In the genomic region with DNA sequence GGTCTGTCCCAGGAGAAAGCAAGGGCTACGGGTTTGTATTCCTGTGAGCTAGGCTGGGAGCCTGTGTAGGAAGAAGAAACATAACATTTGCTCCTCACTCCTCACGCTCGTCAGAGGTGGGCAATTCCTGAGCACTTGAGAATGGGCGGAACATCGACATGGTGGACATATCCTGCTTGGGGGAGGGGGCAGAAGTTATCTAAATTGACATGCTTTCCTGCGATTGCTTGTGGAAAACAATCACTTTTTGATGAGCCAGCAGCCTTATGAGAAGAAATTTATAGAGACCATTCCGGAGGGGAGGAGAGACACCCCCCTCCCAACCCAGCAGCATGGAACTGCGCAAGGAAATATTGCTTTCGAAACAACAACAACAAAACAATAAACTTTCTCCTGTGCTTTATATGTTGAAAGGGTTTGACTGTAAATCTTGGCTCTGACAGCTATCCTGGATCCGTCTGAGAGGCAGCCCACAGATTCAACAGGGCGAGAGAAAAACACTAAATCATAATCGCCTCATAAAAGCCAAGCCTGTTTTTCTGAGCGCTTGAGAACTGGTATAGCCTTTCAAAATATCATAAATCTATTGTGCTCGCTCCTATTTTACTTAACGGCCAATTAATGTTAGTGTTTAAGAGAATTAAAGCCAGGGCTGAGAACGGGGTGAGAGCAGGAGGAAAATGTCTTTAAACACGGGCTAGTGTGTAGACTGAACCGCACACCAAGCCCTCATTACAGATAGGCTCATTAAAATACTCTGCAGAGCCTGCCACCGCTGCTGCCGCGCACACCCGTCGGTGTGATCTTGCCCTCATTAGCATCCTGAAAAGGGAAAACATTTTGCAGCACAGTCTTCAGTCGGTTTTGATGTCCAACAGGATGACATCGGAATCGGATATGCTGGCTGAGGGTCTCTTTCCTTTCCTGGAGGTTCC, we compare ENCODE assay signal across 8 mouse cellular contexts.
DNase-seq lines count a peak whose midpoint lies in the region; ATAC-seq lines count a peak whose summit lies in the region.
"Had no signal": no experiment of that assay in that cellular context is flagged by ENCODE, and none has a peak within 500 bp of the region (broad histone marks: within the 10 kb centered on the region; RNA-seq: fewer than 3 reads in every experiment).

No protein-coding gene starts in this region.

- H3K27ac ChIP-seq in midbrain, embryonic 15.5 days: 0 out of 2 replicates have a peak overlapping the region, but pooled peaks have one; percentile 13
- no peak overlapping the region for H3K27ac ChIP-seq in midbrain, embryonic 10.5 days (replicated peaks)
- H3K27ac ChIP-seq in heart, embryonic 14.5 days (replicated peaks in 1 of 2; ENCODE audit: control insufficient read depth in 1 of 2, insufficient read depth in 1 of 2, low read depth in 2 of 2, low read length in 2 of 2): peak overlapping the region in 1 of 2 experiments; percentile 12; a peak in 1 of 4 replicates
- H3K27ac ChIP-seq: embryonic facial prominence, embryonic 12.5 days had no signal

- DNase-seq in midbrain, embryonic 10.5 days (ENCODE audit: low spot score): no peak
- peak; percentile 55 for DNase-seq in kidney, postnatal 10 days
- DNase-seq in ovary, postnatal 14 days (ENCODE audit: low spot score): no peak
- DNase-seq in layer of hippocampus, postnatal 25 days (ENCODE audit: extremely low spot score in 1 of 2, low spot score in 1 of 2): no peak
- no peak for DNase-seq in right cerebral cortex, postnatal 10 days (ENCODE audit: low spot score in 2 of 2)

- H3K9me3 ChIP-seq in midbrain, embryonic 15.5 days: no peaks in the 10 kb centered on the region
- H3K9me3 ChIP-seq in midbrain, embryonic 10.5 days (replicated peaks): no peaks in the 10 kb centered on the region
- H3K9me3 ChIP-seq in heart, embryonic 14.5 days (ENCODE audit: control insufficient read depth, low read length): no peaks in the 10 kb centered on the region
- H3K9me3 ChIP-seq: embryonic facial prominence, embryonic 12.5 days had no signal

- H3K9ac ChIP-seq in midbrain, embryonic 15.5 days: no peak overlapping the region
- no peak overlapping the region for H3K9ac ChIP-seq in heart, embryonic 14.5 days (ENCODE audit: low read length)
- H3K9ac ChIP-seq: embryonic facial prominence, embryonic 12.5 days had no signal

- 51% methylated on average over 26 of the region's 26 CpGs for WGBS in midbrain, embryonic 15.5 days
- 85% methylated on average over 26 of the region's 26 CpGs for WGBS in midbrain, embryonic 10.5 days
- WGBS in heart, embryonic 14.5 days: 64% methylated on average over 26 of the region's 26 CpGs

- 0 out of 2 replicates have a peak, but pooled peaks have one; percentile 54 for ATAC-seq in midbrain, embryonic 15.5 days (replicated peaks)
- no peak for ATAC-seq in heart, embryonic 14.5 days (ENCODE audit: insufficient number of reproducible peaks, insufficient read depth, low FRiP score, low read depth)

- no peak overlapping the region for H3K4me3 ChIP-seq in midbrain, embryonic 15.5 days
- H3K4me3 ChIP-seq in midbrain, embryonic 10.5 days: no peak overlapping the region
- no peak overlapping the region for H3K4me3 ChIP-seq in heart, embryonic 14.5 days (ENCODE audit: control insufficient read depth in 1 of 2, insufficient read depth in 1 of 2, low read depth in 1 of 2, low read length in 2 of 2)
- H3K4me3 ChIP-seq: embryonic facial prominence, embryonic 12.5 days had no signal

- peaks cover 16% of the 10 kb centered on the region for H3K27me3 ChIP-seq in midbrain, embryonic 15.5 days (replicated peaks)
- peaks cover 94% of the 10 kb centered on the region for H3K27me3 ChIP-seq in midbrain, embryonic 10.5 days (ENCODE audit: low read depth, poor library complexity, severe bottlenecking)
- no peaks in the 10 kb centered on the region for H3K27me3 ChIP-seq in heart, embryonic 14.5 days (ENCODE audit: control insufficient read depth, insufficient read depth, low read length)
- H3K27me3 ChIP-seq: embryonic facial prominence, embryonic 12.5 days had no signal

- no peaks in the 10 kb centered on the region for H3K36me3 ChIP-seq in midbrain, embryonic 15.5 days (replicated peaks)
- no peaks in the 10 kb centered on the region for H3K36me3 ChIP-seq in midbrain, embryonic 10.5 days
- no peaks in the 10 kb centered on the region for H3K36me3 ChIP-seq in heart, embryonic 14.5 days (ENCODE audit: control insufficient read depth, insufficient read depth, low read length)
- H3K36me3 ChIP-seq: embryonic facial prominence, embryonic 12.5 days had no signal

- H3K4me1 ChIP-seq in midbrain, embryonic 15.5 days: peaks cover 8% of the 10 kb centered on the region
- H3K4me1 ChIP-seq in midbrain, embryonic 10.5 days: peaks cover 8% of the 10 kb centered on the region
- peaks cover 25 to 43% of the 10 kb centered on the region in 2 experiments for H3K4me1 ChIP-seq in heart, embryonic 14.5 days (ENCODE audit: control insufficient read depth in 2 of 2, insufficient read depth in 2 of 2, low read length in 2 of 2)

- H3K4me2 ChIP-seq in midbrain, embryonic 15.5 days: peak overlapping the region; percentile 10; the same call in 1 of the 2 replicates
- 0 out of 2 replicates have a peak overlapping the region, but pooled peaks have one; percentile 5 for H3K4me2 ChIP-seq in heart, embryonic 14.5 days (ENCODE audit: low read length)
- H3K4me2 ChIP-seq: embryonic facial prominence, embryonic 12.5 days had no signal
